Mouse (Mus musculus): ENCODE measurements around the gene Olfr878.

GRCm38 (mm10) chr9:37932519-37932918 is 14.9 kb downstream of the Olfr878 start:
- peak; percentile 64 for TF ChIP-seq CTCF (conservative IDR thresholded peaks at IDR 0.05; ENCODE audit: low read length)
- TF ChIP-seq NANOG (IDR thresholded peaks at IDR 0.05; ENCODE audit: borderline replicate concordance, low read length): no peak
- no peak for TF ChIP-seq POU5F1 (IDR thresholded peaks at IDR 0.05; ENCODE audit: borderline replicate concordance, low read length)

Measured in E14TG2a.4 (cell line).